Mouse (Mus musculus) granulocyte monocyte progenitor cell, adult 5-6 weeks (primary cell): Measurements from ENCODE around the gene Gm765. TPM values are rescaled to one million over a fixed set of nuclear protein-coding genes. Genes with fewer than 3 reads are reported as not detected.

Source experiments
- ATAC-seq: replicated peaks from 2 replicates; pipeline ENCODE4 v1.8.0; 2016; ENCODE audit warnings: mild to moderate bottlenecking, moderate TSS enrichment, inconsistent platforms; ENCODE audit not compliant: poor library complexity, severe bottlenecking
- total RNA-seq, 2 experiments: library from RNA; stranded (forward) in 1 of 2; stranded (reverse) in 1 of 2; fragments of 200-712, 200-1000 nt in 1 of 2; fragments of >200 nt in 1 of 2; fragmentation: Nextera tagmentation in 1 of 2; gene quantifications; 2 replicates each; pipeline ENCODE4 v1.2.3; 2014 to 2017

Gene Gm765
- total RNA-seq, 2 experiments from 2014 or later = not detected

DNA sequence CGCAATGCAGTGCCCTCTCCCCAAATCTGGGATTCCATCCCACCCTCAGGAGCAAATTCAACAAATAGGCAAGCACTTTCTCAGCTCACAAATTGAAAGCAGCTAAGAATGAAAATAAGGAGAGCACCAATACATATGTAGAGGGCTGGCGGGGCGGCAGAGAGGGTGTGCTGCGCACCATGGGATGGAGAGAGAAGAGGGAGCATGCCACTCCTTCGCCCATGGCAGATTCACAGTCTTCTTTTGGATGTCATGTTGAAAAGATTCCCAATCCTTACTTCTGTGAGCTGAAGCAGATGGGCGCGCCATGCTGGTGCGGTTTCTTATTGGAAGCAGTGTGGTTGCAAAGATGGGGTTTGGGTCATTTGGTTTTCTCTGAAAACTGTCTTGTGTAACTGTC is 118.6 kb downstream of the Gm765 start:
- ATAC-seq = no peak

GRCm38 (mm10) chr6:98221970-98222369 is 120.6 kb downstream of the Gm765 start:
- ATAC-seq = no peak

DNA sequence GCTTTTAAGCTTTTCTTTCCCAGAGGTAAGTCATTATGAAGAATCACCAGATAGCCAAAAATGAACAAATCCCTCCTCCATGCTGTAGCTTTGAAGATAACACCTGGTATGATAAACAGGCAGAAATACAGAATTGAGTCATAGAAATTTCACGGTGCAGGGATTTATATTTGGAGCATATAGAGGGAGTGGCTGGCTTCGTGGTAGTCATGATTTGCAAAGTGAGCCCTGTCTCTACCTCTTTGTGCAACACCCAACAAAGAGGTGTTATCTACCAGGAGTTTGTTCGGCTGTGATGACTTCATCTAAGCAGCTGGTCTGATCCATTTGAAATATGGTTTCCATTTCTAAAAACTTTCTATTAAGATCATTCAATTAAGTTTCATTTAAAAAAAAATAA is 130.3 kb downstream of the Gm765 start:
- no peak for ATAC-seq

- no peak for ATAC-seq
Measured at GRCm38 (mm10) chr6:98210237-98210636, 132.3 kb downstream of the Gm765 start.

DNA sequence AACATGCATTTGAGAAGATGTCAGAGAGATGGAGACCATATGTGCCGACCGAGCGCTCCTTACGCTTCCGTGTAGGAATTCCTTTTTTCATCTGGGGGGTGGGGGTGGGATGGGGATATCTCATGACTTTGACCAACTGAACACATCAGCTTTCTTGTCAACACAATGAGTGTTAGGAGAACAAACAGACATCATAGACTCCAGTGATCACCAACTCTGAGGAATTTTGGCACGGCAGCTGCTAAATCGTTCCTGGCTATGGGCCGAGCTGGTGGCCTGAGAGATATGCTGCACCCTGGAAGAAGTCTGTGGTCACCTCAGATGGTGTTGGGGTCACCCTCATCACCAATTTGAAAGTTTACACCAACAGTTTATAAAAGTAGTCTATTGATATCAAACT is 134.5 kb downstream of the Gm765 start:
- ATAC-seq = no peak

- ATAC-seq = no peak
Measured at GRCm38 (mm10) chr6:98198706-98199105, 143.8 kb downstream of the Gm765 start.

DNA sequence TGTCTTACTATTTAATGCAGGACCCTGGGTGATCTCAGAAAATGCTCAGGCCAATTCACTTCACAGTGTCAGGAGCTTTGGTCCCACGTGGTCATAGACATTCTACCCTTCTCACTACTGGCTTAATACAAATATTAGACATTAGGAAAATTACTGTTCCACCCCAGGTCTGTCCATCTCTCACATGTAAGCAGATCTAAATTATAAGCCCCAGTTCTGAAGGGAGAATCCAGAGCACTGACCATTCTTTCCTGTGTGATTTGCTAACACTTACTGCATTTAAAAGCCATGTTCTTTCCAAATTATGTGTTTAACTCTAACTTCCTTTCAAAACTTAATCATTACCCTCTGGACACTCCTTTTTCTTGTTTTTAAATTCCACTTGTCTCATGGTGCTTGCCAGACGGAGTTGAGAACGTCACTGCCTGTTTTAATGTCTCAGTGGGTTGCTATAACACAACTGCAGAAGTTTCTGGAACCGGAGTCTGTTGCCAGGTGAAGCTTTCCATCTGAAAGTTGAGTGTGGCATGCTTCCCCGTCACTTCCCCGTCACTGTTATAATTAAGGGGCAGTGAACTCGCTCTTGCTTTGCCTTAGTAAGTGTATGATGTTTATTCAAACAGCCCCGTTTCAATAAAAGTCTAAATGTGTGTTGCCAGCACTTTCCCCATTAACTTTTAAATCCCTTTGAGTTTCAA is 151.7 kb downstream of the Gm765 start:
- ATAC-seq = no peak
